Mouse (Mus musculus): Measurements from ENCODE around the gene H2-Ke6.
"Not testable (repeated sequence)": the region's sequence is repeated elsewhere in the genome, so short reads cannot be mapped to it uniquely, and the experiment has no call there.

The H2-Ke6 gene

GRCm38 (mm10) chr17:34029150-34029889 is 1.5 kb upstream of the H2-Ke6 start:
- no peak for DNase-seq (ENCODE audit: low spot score)

- DNase-seq (ENCODE audit: low spot score) = no peak
These were observed 765 bp upstream of the H2-Ke6 start for GRCm38 (mm10) chr17:34028501-34029149.

- DNase-seq (ENCODE audit: low spot score) = no peak
These were observed 774 bp downstream of the H2-Ke6 start for GRCm38 (mm10) chr17:34026917-34027655.

- no peak for DNase-seq (ENCODE audit: low spot score)
These were observed 1.6 kb downstream of the H2-Ke6 start for GRCm38 (mm10) chr17:34026221-34026620.

GRCm38 (mm10) chr17:34025756-34026151 is 2.1 kb downstream of the H2-Ke6 start:
- DNase-seq (ENCODE audit: low spot score) = no peak

GRCm38 (mm10) chr17:34024861-34025755 is 2.8 kb downstream of the H2-Ke6 start:
- DNase-seq (ENCODE audit: low spot score) = no peak

GRCm38 (mm10) chr17:34024317-34024821 is 3.5 kb downstream of the H2-Ke6 start, which contains the start of gene Ring1:
Gene Ring1 (minus strand): TSS chr17:34024680.
- DNase-seq (ENCODE audit: low spot score) = peak; percentile 81

GRCm38 (mm10) chr17:34023678-34024077 is 4.2 kb downstream of the H2-Ke6 start:
- no peak for DNase-seq (ENCODE audit: low spot score)

- DNase-seq (ENCODE audit: low spot score) = no peak
These were observed 4.9 kb downstream of the H2-Ke6 start for GRCm38 (mm10) chr17:34022987-34023386.

- no peak for DNase-seq (ENCODE audit: low spot score)
These were observed 5.5 kb downstream of the H2-Ke6 start for GRCm38 (mm10) chr17:34022414-34022783.

GRCm38 (mm10) chr17:34021539-34022413 is 6.1 kb downstream of the H2-Ke6 start:
- no peak for DNase-seq (ENCODE audit: low spot score)

- DNase-seq (ENCODE audit: low spot score) = no peak
These were observed 14.4 kb downstream of the H2-Ke6 start for GRCm38 (mm10) chr17:34013436-34013835.

- no peak for DNase-seq (ENCODE audit: low spot score)
These were observed 17.7 kb downstream of the H2-Ke6 start for GRCm38 (mm10) chr17:34010156-34010555.

GRCm38 (mm10) chr17:34006570-34006969 is 21.3 kb downstream of the H2-Ke6 start:
- DNase-seq (ENCODE audit: low spot score) = no peak

GRCm38 (mm10) chr17:34003426-34003825 is 24.4 kb downstream of the H2-Ke6 start:
- DNase-seq (ENCODE audit: low spot score) = no peak

- DNase-seq (ENCODE audit: low spot score) = not testable (repeated sequence)
These were observed 27.1 kb downstream of the H2-Ke6 start for GRCm38 (mm10) chr17:34000796-34001195.

GRCm38 (mm10) chr17:34000150-34000537 is 27.7 kb downstream of the H2-Ke6 start, which contains the start of gene H2-K1:
Gene H2-K1 (minus strand): TSS chr17:34000347.
- DNase-seq (ENCODE audit: low spot score) = peak; percentile 86

- DNase-seq (ENCODE audit: low spot score) = no peak
These were observed 28.3 kb downstream of the H2-Ke6 start for GRCm38 (mm10) chr17:33999341-34000149.

GRCm38 (mm10) chr17:33998697-33999096 is 29.2 kb downstream of the H2-Ke6 start:
- DNase-seq (ENCODE audit: low spot score) = not testable (repeated sequence)

GRCm38 (mm10) chr17:33997025-33997424 is 30.8 kb downstream of the H2-Ke6 start:
- not testable (repeated sequence) for DNase-seq (ENCODE audit: low spot score)
